Mouse (Mus musculus) heart, postnatal 0 days (tissue): ENCODE measurements around the gene Atxn2l. TPM values are rescaled to one million over a fixed set of nuclear protein-coding genes. Genes with fewer than 3 reads are reported as not detected.

ENCODE experiments used
- ATAC-seq: fragments of 200-750 bp; cut with Nextera tagmentation; 2 replicates; pipeline ENCODE4 v1.8.0; 2017; ENCODE audit warnings: low read depth, moderate number of reproducible peaks, moderate library complexity; ENCODE audit not compliant: insufficient read depth
- DNase-seq: peaks from one replicate; pipeline ENCODE4 v3.0.0-alpha.2; 2016; ENCODE audit warnings: low spot score
- H3K27ac ChIP-seq: fragments of 300-500 bp; sonication (generic); 2 replicates; pipeline ENCODE4 v1.5.1; 2014; ENCODE audit warnings: low read depth, mild to moderate bottlenecking
- H3K27me3 ChIP-seq: fragments of 300-500 bp; sonication (generic); 2 replicates; pipeline ENCODE4 v1.6.1; 2014; ENCODE audit warnings: low read length, mixed read lengths; ENCODE audit not compliant: control insufficient read depth, insufficient read depth
- H3K36me3 ChIP-seq: fragments of 300-500 bp; sonication (generic); replicated peaks from 2 replicates; pipeline ENCODE4 v1.6.1; 2014; ENCODE audit warnings: low read length, mixed read lengths; ENCODE audit not compliant: control insufficient read depth, insufficient read depth
- H3K4me1 ChIP-seq: fragments of 300-500 bp; sonication (generic); 2 replicates; pipeline ENCODE4 v1.6.1; 2014; ENCODE audit warnings: antibody characterized with exemption; ENCODE audit not compliant: control insufficient read depth, insufficient read depth
- H3K4me2 ChIP-seq: fragments of 300-500 bp; sonication (generic); 2 replicates; pipeline ENCODE4 v1.6.1; 2014; ENCODE audit warnings: low read depth, mild to moderate bottlenecking, low read length, moderate library complexity
- H3K4me3 ChIP-seq: fragments of 300-500 bp; sonication (generic); 2 replicates; pipeline ENCODE4 v1.5.1; 2014; ENCODE audit warnings: low read depth, low read length
- H3K9ac ChIP-seq: fragments of 300-500 bp; sonication (generic); replicated peaks from 2 replicates; pipeline ENCODE4 v1.6.1; 2014; ENCODE audit warnings: low read depth, low read length, mixed read lengths
- H3K9me3 ChIP-seq: fragments of 300-500 bp; sonication (generic); replicated peaks from 2 replicates; pipeline ENCODE4 v1.6.1; 2016; ENCODE audit warnings: low read length; ENCODE audit not compliant: control insufficient read depth
- CTCF ChIP-seq: IDR thresholded peaks from 2 replicates; pipeline ENCODE4 v1.5.1; 2016; ENCODE audit warnings: antibody characterized with exemption, control low read depth, low read depth
- EP300 ChIP-seq: IDR thresholded peaks from 2 replicates; pipeline ENCODE4 v1.6.1; 2016; ENCODE audit warnings: antibody characterized with exemption, low read depth
- WGBS: fragments of 180-500 bp; shearing (Covaris S2); extraction: QIAGEN DNeasy Blood & Tissue Kit; methylation state at CpG from one replicate; pipeline ENCODE4 v1.1.7; 2014; 5-methylcytosine and 5-hydroxymethylcytosine counted together
- polyA plus RNA-seq: library from polyadenylated mRNA; unstranded; fragments of >200 nt; fragmentation: Nextera tagmentation; extraction: Ambion mirVana; gene quantifications from 2 replicates; pipeline ENCODE4 v1.2.1, GENCODE M21; 2015
- total RNA-seq: library from RNA; depleted of rRNA; stranded (reverse); fragments of >200 nt; gene quantifications from 2 replicates; pipeline ENCODE4 v1.2.3, GENCODE M21; 2014; ENCODE audit warnings: low replicate concordance

Atxn2l gene
- total and polyA plus RNA-seq, 2 experiments from 2014 or later = 13.4 to 35.6 TPM

DNA sequence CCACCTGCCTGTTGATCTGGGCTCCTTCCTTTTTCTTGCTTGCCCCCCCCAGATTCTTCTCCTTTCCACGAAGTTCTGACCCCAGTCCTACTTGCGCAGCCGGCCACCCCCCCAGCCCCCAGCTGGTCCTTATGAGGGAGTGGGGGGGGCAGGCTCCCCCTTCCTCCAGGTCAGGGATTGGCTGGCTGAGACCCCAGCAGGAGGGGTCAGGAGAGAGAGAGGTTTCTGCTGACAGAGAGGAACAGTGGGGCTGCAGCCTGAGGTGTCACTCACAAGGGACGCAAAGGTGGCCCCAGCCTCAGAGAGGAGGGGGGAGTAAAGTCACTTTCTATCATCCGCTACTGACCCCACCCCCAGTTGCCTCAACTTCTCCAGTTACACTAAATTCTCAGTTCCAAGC, 40.2 kb downstream of the Atxn2l start, which contains the start of gene Atp2a1:
Gene Atp2a1 (minus strand): TSS at position 105 of the 400 bp plus-strand sequence.
- Histone ChIP-seq H3K4me2 (no peak within 1 kb of the TSS), H3K27ac (no peak within 1 kb of the TSS), H3K4me3 (no peak within 1 kb of the TSS), H3K4me1 (peaks cover 31% of the 10 kb centered on the region), H3K27me3 (no peaks in the 10 kb centered on the region), H3K9ac (no peak within 1 kb of the TSS), H3K36me3 (peaks cover 12% of the 10 kb centered on the region), H3K9me3 (no peaks in the 10 kb centered on the region)
- WGBS = 65% methylated on average over 5 of the region's 5 CpGs
- TF ChIP-seq EP300 (no peak), CTCF (no peak)
- DNase-seq (no peak), ATAC-seq (no peak)

- no peak overlapping the region for H3K4me2 ChIP-seq
- no peak for TF ChIP-seq EP300
- no peak for TF ChIP-seq CTCF
- no peaks in the 10 kb centered on the region for H3K9me3 ChIP-seq
- H3K4me1 ChIP-seq = peaks cover 31% of the 10 kb centered on the region
- WGBS = 84% methylated on average over 3 of the region's 3 CpGs
- no peak overlapping the region for H3K9ac ChIP-seq
- H3K27me3 ChIP-seq = no peaks in the 10 kb centered on the region
- ATAC-seq = no peak
- H3K27ac ChIP-seq = no peak overlapping the region
- no peaks in the 10 kb centered on the region; the same call in 1 of the 2 replicates for H3K36me3 ChIP-seq
- no peak overlapping the region for H3K4me3 ChIP-seq
- DNase-seq = no peak
These were observed 41.6 kb downstream of the Atxn2l start for GRCm38 (mm10) chr7:126461626-126462025.

GRCm38 (mm10) chr7:126460623-126461399, 42.4 kb downstream of the Atxn2l start:
- Histone ChIP-seq H3K4me2 (no peak overlapping the region), H3K4me1 (peaks cover 25% of the 10 kb centered on the region), H3K9me3 (no peaks in the 10 kb centered on the region), H3K36me3 (no peaks in the 10 kb centered on the region), H3K4me3 (no peak overlapping the region), H3K27ac (no peak overlapping the region), H3K27me3 (no peaks in the 10 kb centered on the region), H3K9ac (no peak overlapping the region)
- ATAC-seq (no peak), DNase-seq (no peak)
- TF ChIP-seq EP300 = no peak
- TF ChIP-seq CTCF = no peak
- 61% methylated on average over 10 of the region's 10 CpGs for WGBS

GRCm38 (mm10) chr7:126458844-126459618, 44.2 kb downstream of the Atxn2l start:
- Histone ChIP-seq H3K4me3 (no peak overlapping the region), H3K27ac (no peak overlapping the region), H3K36me3 (no peaks in the 10 kb centered on the region), H3K9me3 (no peaks in the 10 kb centered on the region), H3K4me2 (no peak overlapping the region), H3K27me3 (no peaks in the 10 kb centered on the region), H3K4me1 (peaks cover 8% of the 10 kb centered on the region), H3K9ac (no peak overlapping the region)
- no peak for DNase-seq
- no peak for TF ChIP-seq EP300
- TF ChIP-seq CTCF = no peak
- ATAC-seq = 0 out of 2 replicates have a peak, but pooled peaks have one; percentile 17
- WGBS = 74% methylated on average over 10 of the region's 11 CpGs

DNA sequence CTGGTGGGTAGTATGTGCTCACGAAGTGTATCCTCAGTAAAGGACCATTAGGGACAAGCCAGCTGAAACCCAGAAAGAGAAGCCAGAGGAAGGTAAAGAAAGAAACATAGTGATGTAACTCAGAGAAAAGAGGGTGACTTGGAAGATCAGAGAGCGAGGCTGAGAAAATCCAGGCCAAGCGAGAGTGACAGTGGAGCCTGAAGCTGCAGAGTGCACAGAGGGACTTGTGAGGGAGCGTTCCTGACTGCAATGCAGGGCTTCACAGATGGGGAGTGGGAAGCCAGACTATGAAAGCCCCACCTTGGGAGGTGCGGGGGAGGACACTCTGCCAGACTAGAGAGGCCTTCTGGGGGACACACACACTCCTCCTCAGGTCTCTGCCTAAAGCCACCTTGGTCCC, 45.0 kb downstream of the Atxn2l start:
- H3K27me3 ChIP-seq = no peaks in the 10 kb centered on the region
- DNase-seq (no peak), ATAC-seq (no peak)
- peaks cover 8% of the 10 kb centered on the region for H3K4me1 ChIP-seq
- H3K9ac ChIP-seq = no peak overlapping the region
- no peak for TF ChIP-seq CTCF
- no peak for TF ChIP-seq EP300
- no peak overlapping the region for H3K4me3 ChIP-seq
- no peak overlapping the region for H3K27ac ChIP-seq
- no peaks in the 10 kb centered on the region for H3K36me3 ChIP-seq
- H3K4me2 ChIP-seq = no peak overlapping the region
- 69% methylated on average over 5 of the region's 5 CpGs for WGBS
- no peaks in the 10 kb centered on the region for H3K9me3 ChIP-seq
